Mouse (Mus musculus) liver (tissue): ENCODE data around the gene Slc23a2.

Experiments
- DNase-seq: peaks from one replicate; pipeline ENCODE4 v3.0.0-alpha.2; 2020; ENCODE audit warnings: mixed read lengths

Gene Slc23a2

GRCm38 (mm10) chr2:132046659-132047058, 98.2 kb downstream of the Slc23a2 start:
- no peak for DNase-seq

GRCm38 (mm10) chr2:132044320-132045274, 100.3 kb downstream of the Slc23a2 start:
- DNase-seq, result no peak

- peak; percentile 13 for DNase-seq
Measured at GRCm38 (mm10) chr2:132043101-132043621, 101.7 kb downstream of the Slc23a2 start.

- DNase-seq, result no peak
Measured at GRCm38 (mm10) chr2:132039894-132040293, 105.0 kb downstream of the Slc23a2 start.

- DNase-seq, result no peak
Measured at GRCm38 (mm10) chr2:132036326-132036725, 108.6 kb downstream of the Slc23a2 start.

- no peak for DNase-seq
Measured at GRCm38 (mm10) chr2:132035470-132035835, 109.5 kb downstream of the Slc23a2 start.

GRCm38 (mm10) chr2:132034590-132035469, 110.1 kb downstream of the Slc23a2 start:
- peak; percentile 59 for DNase-seq

- DNase-seq, result no peak
Measured at GRCm38 (mm10) chr2:132031364-132032095, 113.4 kb downstream of the Slc23a2 start.

- DNase-seq, result no peak
Measured at GRCm38 (mm10) chr2:132030418-132031363, 114.2 kb downstream of the Slc23a2 start.

- peak; percentile 86 for DNase-seq
Measured at GRCm38 (mm10) chr2:132029646-132030417, 115.1 kb downstream of the Slc23a2 start, which contains the start of gene Rassf2. Gene Rassf2, minus strand, starts transcription at chr2:132030258.

- DNase-seq, result peak; percentile 31
Measured at GRCm38 (mm10) chr2:132028894-132029605, 115.9 kb downstream of the Slc23a2 start.

- DNase-seq, result no peak
Measured at GRCm38 (mm10) chr2:132028107-132028506, 116.8 kb downstream of the Slc23a2 start.

GRCm38 (mm10) chr2:132027366-132027765, 117.5 kb downstream of the Slc23a2 start:
- DNase-seq, result no peak

- no peak for DNase-seq
Measured at GRCm38 (mm10) chr2:132024028-132024427, 120.9 kb downstream of the Slc23a2 start.

- no peak for DNase-seq
Measured at GRCm38 (mm10) chr2:132022621-132023020, 122.3 kb downstream of the Slc23a2 start.

- no peak for DNase-seq
Measured at GRCm38 (mm10) chr2:132021616-132022015, 123.3 kb downstream of the Slc23a2 start.

- peak; percentile 25 for DNase-seq
Measured at GRCm38 (mm10) chr2:132020991-132021541, 123.8 kb downstream of the Slc23a2 start.

GRCm38 (mm10) chr2:132020420-132020819, 124.5 kb downstream of the Slc23a2 start:
- no peak for DNase-seq

- DNase-seq, result peak; percentile 12
Measured at GRCm38 (mm10) chr2:132019372-132019811, 125.5 kb downstream of the Slc23a2 start.
